Mouse (Mus musculus) brain, embryonic 14.5 days (tissue): ENCODE measurements around the gene Trcg1.

Source experiments
- CTCF ChIP-seq: fragments of 200-500 bp; IDR thresholded peaks from 2 replicates; pipeline ENCODE4 v1.5.1; 2012; ENCODE audit warnings: inconsistent platforms, mild to moderate bottlenecking, moderate library complexity, borderline replicate concordance; ENCODE audit not compliant: insufficient read depth, insufficient read length; ENCODE audit errors: extremely low read depth
- POLR2A ChIP-seq: fragments of 200-500 bp; IDR thresholded peaks from 2 replicates; pipeline ENCODE4 v1.6.1; 2012; ENCODE audit warnings: mild to moderate bottlenecking, inconsistent platforms, borderline replicate concordance; ENCODE audit not compliant: poor library complexity, insufficient read depth, insufficient read length, severe bottlenecking; ENCODE audit errors: extremely low read depth

DNA sequence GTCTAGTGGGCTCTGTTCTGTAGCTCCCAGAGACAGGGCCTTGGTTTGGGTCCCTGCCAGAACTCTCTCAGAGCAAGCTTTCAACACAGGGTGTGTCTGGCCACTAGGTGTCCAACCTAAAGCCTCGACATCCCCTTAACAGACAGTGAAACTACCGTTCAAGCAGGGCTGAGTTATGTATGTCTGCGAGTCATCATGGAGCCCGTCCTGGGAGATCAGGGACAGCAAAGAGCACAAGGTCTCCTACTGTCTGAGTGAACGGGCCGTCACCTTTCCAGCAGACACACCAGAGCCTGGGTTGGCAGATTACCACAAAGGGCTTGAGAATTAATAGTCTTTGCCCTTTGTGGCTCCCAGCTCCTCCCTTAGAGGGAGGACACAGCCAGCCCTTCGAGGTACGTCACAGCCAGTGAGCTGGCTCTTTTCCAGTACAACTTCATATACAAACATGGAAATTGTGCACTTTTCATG is 10.9 kb downstream of the Trcg1 start:
- TF ChIP-seq CTCF (no peak), POLR2A (no peak)
